Mouse (Mus musculus): ENCODE data around the gene Trp63. TPM values are rescaled to one million over a fixed set of nuclear protein-coding genes. Genes with fewer than 3 reads are reported as not detected.

The Trp63 gene
- polyA plus RNA-seq, 1 experiment = not detected

DNA sequence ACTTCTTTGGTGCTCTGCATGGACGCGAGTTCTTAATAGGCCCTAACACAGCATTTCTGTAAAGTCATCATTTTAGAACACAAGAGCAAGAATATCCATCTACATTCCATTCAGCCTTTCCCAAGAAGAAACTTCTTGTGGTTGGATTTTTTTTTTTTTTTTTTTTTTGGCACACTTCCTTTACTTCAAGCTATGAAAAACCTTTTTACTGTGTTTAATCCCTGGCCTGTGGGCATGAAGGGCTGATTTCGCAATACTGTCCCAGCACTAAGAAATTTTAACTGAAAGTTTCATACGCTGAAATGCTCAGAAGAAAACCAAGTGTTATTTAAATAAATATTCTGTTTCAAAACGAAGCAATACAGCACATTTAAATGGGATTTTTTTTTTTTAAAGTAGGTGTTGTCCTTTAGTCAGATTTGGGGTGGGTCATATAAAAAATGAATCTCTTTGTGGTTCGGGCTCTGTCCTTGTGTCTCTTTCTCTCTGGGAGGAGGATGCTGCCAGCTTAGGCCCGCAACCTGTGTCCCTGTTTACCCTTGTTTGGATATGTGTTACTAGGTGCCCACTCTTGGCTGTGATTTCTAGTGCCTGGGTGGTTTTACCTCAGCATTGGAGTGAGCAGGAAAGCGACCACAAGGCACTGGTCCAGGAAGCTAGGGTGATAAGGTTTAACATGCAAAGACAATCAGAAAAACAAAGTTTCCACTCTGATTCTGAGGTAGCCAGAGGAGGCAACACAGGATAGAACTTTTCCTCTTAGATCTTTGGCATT is 177.4 kb downstream of the Trp63 start:
- TF ChIP-seq POLR2A (IDR thresholded peaks at IDR 0.05; ENCODE audit: borderline replicate concordance, low read depth, low read length) (no peak), CTCF (IDR thresholded peaks at IDR 0.05; ENCODE audit: low read depth, low read length) (no peak)
- Histone ChIP-seq H3K4me1 (ENCODE audit: control insufficient read depth, insufficient read depth, low read length) (no peaks in the 10 kb centered on the region), H3K4me3 (ENCODE audit: insufficient read depth, low read length) (no peak overlapping the region), H3K27ac (ENCODE audit: insufficient read depth, low read depth, low read length) (no peak overlapping the region)

DNA sequence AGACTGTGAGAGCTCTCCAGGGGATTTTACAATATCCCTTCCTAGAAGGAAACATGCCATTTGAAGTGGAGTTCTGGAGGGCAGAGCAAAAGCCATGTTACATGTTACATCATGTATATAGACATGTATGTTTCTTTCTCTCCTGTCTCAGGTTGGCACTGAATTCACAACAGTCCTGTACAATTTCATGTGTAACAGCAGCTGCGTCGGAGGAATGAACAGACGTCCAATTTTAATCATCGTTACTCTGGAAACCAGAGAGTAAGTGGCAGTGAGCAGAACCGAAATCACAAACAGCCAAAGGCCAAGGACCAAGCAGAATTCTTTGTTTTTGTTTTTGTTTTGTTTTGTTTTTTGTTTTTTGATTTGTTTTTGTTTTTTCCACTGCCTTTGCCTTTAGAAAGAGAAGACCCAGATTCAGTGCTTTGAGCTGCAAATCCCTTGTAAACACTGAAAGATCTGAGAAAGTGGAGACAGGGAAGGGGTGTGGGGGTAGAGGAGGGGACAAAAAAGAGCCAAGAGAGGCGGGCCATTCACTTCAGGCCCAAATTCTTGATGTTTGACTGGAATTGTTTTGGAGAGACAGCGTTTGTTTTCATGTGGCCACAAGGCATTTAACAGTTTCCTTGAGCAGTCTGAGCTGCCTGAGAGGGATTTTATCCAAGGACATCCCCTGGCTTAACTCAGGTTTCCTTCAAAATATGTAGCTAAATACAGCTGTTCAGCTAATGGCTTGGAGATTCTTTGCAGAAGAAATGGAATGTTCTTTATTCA is 181.7 kb downstream of the Trp63 start:
- Histone ChIP-seq H3K4me1 (ENCODE audit: control insufficient read depth, insufficient read depth, low read length) (no peaks in the 10 kb centered on the region), H3K27ac (ENCODE audit: insufficient read depth, low read depth, low read length) (no peak overlapping the region), H3K4me3 (ENCODE audit: insufficient read depth, low read length) (no peak overlapping the region)
- TF ChIP-seq POLR2A (IDR thresholded peaks at IDR 0.05; ENCODE audit: borderline replicate concordance, low read depth, low read length) (no peak), CTCF (IDR thresholded peaks at IDR 0.05; ENCODE audit: low read depth, low read length) (no peak)

DNA sequence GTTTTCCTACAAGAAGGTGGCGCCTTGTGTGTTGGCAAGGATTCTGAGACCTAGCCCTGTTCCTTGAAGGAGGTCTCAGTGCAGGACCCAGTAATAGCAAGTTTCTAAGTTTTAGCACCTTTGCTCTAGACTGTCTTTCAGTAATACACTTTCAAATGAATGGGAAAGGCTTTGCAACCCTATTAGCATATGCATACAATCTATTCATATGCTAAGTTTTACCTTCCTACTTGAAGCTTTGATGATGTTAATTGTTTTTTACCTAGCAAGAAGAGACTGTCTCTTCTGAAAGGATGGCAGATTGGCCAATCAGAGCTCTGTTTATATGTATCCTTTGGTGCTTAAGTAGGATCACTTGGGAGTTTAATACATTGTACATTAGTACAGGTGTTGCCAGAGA is 187.9 kb downstream of the Trp63 start:
- Histone ChIP-seq H3K4me3 (ENCODE audit: insufficient read depth, low read length) (no peak overlapping the region), H3K27ac (ENCODE audit: insufficient read depth, low read depth, low read length) (no peak overlapping the region), H3K4me1 (ENCODE audit: control insufficient read depth, insufficient read depth, low read length) (no peaks in the 10 kb centered on the region)
- no peak for TF ChIP-seq POLR2A (IDR thresholded peaks at IDR 0.05; ENCODE audit: borderline replicate concordance, low read depth, low read length)
- TF ChIP-seq CTCF (IDR thresholded peaks at IDR 0.05; ENCODE audit: low read depth, low read length) = no peak

DNA sequence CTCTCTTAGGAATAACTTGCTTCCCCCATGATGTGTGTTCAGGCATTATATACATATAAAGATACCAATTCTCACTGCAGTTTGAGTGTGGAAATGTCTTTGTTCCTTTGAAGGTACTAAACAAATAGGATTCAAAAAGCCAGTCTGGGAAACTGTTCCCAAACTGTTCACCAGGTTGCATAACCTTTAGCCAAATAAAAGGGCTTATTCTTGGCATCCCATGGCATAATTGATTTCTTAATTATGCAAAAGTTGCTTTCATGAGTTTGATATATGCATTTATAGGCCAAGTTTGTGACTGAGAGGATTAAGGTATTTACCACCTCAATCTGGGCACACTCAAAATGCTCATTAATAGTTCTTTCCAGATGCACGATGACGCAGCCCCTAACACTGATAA is 192.1 kb downstream of the Trp63 start:
- H3K4me3 ChIP-seq (ENCODE audit: insufficient read depth, low read length) = no peak overlapping the region
- no peak overlapping the region for H3K27ac ChIP-seq (ENCODE audit: insufficient read depth, low read depth, low read length)
- no peaks in the 10 kb centered on the region for H3K4me1 ChIP-seq (ENCODE audit: control insufficient read depth, insufficient read depth, low read length)
- TF ChIP-seq CTCF (IDR thresholded peaks at IDR 0.05; ENCODE audit: low read depth, low read length) = no peak
- no peak for TF ChIP-seq POLR2A (IDR thresholded peaks at IDR 0.05; ENCODE audit: borderline replicate concordance, low read depth, low read length)

DNA sequence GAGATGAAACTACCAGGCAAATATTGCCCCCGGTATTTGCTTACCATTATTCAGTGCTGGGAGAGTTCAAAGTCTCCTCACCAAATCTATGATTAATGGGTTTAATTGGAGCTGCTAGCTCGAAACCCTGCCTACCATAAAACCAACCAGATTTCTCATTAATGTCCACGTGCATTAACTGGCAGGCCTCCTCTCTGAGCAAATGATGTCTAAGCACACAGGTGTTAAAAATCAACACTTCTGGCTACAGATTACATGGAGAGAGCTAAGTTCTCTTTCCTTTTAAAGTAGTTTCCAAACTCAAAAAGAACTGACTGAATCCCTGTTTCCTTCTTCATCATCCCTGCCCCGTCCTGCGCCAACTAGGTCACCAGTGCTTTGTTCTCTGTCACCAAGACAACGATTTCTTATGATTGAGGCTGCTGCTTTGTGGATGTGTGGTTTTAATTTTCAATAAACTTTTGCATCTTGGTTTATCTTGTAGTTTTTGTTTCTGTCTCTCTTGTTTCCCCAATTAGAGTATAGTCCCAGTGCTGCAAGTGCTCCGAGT is 193.9 kb downstream of the Trp63 start:
- no peak overlapping the region for H3K4me3 ChIP-seq (ENCODE audit: insufficient read depth, low read length)
- TF ChIP-seq POLR2A (IDR thresholded peaks at IDR 0.05; ENCODE audit: borderline replicate concordance, low read depth, low read length) = no peak
- TF ChIP-seq CTCF (IDR thresholded peaks at IDR 0.05; ENCODE audit: low read depth, low read length) = no peak
- no peak overlapping the region for H3K27ac ChIP-seq (ENCODE audit: insufficient read depth, low read depth, low read length)
- no peaks in the 10 kb centered on the region for H3K4me1 ChIP-seq (ENCODE audit: control insufficient read depth, insufficient read depth, low read length)

DNA sequence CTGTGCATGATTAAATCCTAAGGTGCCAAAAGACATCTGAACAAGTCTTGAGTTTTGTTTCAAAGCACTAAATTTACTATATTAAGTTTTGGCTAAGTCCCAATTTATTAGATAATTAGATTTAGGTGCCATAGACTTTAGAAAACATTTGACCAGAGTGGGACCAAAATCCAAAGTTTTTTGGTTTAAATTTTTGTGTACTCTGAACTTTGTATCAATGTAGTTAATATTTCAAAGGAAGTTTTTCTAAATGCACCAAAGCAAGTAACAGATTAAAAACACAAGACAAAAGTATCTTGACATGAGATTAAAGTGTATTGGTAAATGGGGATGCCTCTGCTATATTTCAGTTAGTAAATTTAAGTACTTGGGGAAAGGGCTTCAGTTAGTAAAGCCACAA is 194.6 kb downstream of the Trp63 start:
- H3K4me3 ChIP-seq (ENCODE audit: insufficient read depth, low read length) = no peak overlapping the region
- H3K27ac ChIP-seq (ENCODE audit: insufficient read depth, low read depth, low read length) = no peak overlapping the region
- no peaks in the 10 kb centered on the region for H3K4me1 ChIP-seq (ENCODE audit: control insufficient read depth, insufficient read depth, low read length)
- TF ChIP-seq CTCF (IDR thresholded peaks at IDR 0.05; ENCODE audit: low read depth, low read length) (no peak), POLR2A (IDR thresholded peaks at IDR 0.05; ENCODE audit: borderline replicate concordance, low read depth, low read length) (no peak)

DNA sequence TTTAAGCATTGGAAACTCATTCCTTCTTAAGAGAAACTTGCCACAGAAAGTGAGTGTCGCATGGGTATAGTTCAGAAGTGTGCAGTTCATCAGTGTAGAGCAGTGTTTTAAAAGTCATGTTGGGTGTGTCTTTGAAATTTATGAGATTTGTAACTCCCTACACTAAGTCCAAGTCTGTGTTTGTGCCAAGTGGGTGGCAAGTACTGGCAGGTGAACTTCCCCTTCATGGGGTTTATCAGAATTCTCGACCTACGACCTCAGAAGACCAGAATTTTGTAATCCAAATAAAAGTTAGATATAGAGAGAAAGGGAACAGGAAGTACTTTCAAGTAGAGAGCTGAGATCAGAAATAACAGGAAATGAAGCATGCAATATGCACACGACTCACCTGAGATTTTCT is 215.5 kb downstream of the Trp63 start:
- Histone ChIP-seq H3K27ac (ENCODE audit: insufficient read depth, low read depth, low read length) (no peak overlapping the region), H3K4me3 (ENCODE audit: insufficient read depth, low read length) (no peak overlapping the region)

DNA sequence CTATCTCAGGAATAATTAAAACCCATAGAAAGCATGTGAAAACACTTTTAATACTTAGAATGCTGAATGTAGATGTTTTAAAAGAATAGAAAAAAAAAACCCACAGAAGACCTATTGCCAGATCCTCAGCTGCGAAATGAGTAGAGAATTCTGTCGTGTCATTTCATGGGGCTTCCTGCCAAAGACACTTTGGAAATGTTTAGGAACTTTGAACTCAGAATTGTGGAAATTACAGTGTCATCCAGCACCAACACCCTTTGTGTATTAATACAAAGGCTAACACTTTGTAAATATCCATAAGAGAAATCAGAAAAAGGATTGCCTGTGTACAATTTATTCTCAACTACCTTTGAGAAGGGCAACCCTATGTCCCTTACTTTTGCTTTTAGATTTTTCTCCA is 216.1 kb downstream of the Trp63 start:
- Histone ChIP-seq H3K27ac (ENCODE audit: insufficient read depth, low read depth, low read length) (no peak overlapping the region), H3K4me3 (ENCODE audit: insufficient read depth, low read length) (no peak overlapping the region), H3K4me1 (ENCODE audit: control insufficient read depth, insufficient read depth, low read length) (no peaks in the 10 kb centered on the region)
- TF ChIP-seq POLR2A (IDR thresholded peaks at IDR 0.05; ENCODE audit: borderline replicate concordance, low read depth, low read length) (no peak), CTCF (IDR thresholded peaks at IDR 0.05; ENCODE audit: low read depth, low read length) (no peak)

More for the DNA sequence above, 215.5 kb downstream of the Trp63 start:
- no peaks in the 10 kb centered on the region for H3K4me1 ChIP-seq (ENCODE audit: control insufficient read depth, insufficient read depth, low read length)
- no peak for TF ChIP-seq CTCF (IDR thresholded peaks at IDR 0.05; ENCODE audit: low read depth, low read length)
- TF ChIP-seq POLR2A (IDR thresholded peaks at IDR 0.05; ENCODE audit: borderline replicate concordance, low read depth, low read length) = no peak

DNA sequence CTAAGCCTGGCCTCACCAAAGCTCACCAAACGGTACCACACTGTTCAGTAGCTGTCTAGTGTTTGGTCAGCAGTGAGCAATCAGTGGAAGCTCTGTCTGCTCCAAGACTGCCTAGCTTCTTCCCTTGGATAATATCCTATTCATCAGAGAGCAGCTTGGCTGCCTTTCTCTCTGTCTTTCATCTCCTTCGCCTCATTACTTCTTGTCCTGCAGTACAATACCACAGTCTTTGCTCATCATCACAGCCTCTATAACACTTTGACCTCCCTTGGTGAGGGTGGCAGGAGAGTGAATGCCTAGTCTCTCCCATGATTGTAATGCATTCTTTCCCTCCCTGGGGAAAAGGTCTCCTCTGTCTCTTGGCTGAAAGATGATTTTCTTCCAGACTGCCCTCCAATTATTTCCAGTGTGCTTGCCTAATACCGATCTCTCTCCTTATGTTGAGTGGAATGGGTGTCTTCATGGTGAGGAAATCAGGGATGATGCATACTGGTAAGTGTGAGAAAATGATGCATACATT is 216.9 kb downstream of the Trp63 start:
- Histone ChIP-seq H3K4me1 (ENCODE audit: control insufficient read depth, insufficient read depth, low read length) (no peaks in the 10 kb centered on the region), H3K4me3 (ENCODE audit: insufficient read depth, low read length) (no peak overlapping the region), H3K27ac (ENCODE audit: insufficient read depth, low read depth, low read length) (no peak overlapping the region)
- TF ChIP-seq POLR2A (IDR thresholded peaks at IDR 0.05; ENCODE audit: borderline replicate concordance, low read depth, low read length) = no peak
- no peak for TF ChIP-seq CTCF (IDR thresholded peaks at IDR 0.05; ENCODE audit: low read depth, low read length)

DNA sequence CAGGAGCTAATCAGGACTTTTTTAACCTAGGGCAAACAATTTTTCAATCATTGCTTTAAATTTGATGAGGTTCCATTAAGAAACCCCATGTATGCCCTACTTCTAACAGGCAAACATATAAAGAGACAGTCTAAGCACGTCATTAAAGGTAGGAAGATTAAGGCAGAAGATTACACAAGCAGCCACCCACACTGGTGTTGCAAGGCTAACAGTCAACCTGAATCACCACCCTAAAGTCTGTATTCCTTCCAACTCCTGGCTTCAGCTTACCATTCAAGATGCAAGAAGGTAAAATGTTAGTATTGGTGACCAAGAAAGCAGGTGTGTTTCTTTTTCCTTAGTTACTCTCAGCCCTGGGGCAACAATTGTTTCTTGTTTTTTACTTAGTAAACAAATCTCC is 228.6 kb downstream of the Trp63 start:
- H3K4me3 ChIP-seq (ENCODE audit: insufficient read depth, low read length) = no peak overlapping the region
- H3K4me1 ChIP-seq (ENCODE audit: control insufficient read depth, insufficient read depth, low read length) = no peaks in the 10 kb centered on the region
- no peak overlapping the region for H3K27ac ChIP-seq (ENCODE audit: insufficient read depth, low read depth, low read length)
- no peak for TF ChIP-seq POLR2A (IDR thresholded peaks at IDR 0.05; ENCODE audit: borderline replicate concordance, low read depth, low read length)
- TF ChIP-seq CTCF (IDR thresholded peaks at IDR 0.05; ENCODE audit: low read depth, low read length) = no peak

All from bone marrow macrophage, adult 2 months (primary cell).